Mouse (Mus musculus): ENCODE measurements at regions not wholly inside any gene's neighbourhood (a gene's known extent, or its start where the extent isn't known, plus 50 kb on each side); places are given as distances from the start of the nearest gene placed in this dataset.

GRCm38 (mm10) chr9:9375304-9375904 lies 136.5 kb upstream of the Arhgap42 start:
- TF ChIP-seq CTCF (IDR thresholded peaks at IDR 0.05) (peak; percentile 90), EP300 (IDR thresholded peaks at IDR 0.05) (no peak)

All from lung, postnatal 0 days (tissue).